Mouse (Mus musculus): Measurements from ENCODE around the gene Egfr. TPM values are rescaled to one million over a fixed set of nuclear protein-coding genes. Genes with fewer than 3 reads are reported as not detected.

The Egfr gene
- total RNA-seq, 2 experiments from 2014 or later, result 19.6 to 22.5 TPM

DNA sequence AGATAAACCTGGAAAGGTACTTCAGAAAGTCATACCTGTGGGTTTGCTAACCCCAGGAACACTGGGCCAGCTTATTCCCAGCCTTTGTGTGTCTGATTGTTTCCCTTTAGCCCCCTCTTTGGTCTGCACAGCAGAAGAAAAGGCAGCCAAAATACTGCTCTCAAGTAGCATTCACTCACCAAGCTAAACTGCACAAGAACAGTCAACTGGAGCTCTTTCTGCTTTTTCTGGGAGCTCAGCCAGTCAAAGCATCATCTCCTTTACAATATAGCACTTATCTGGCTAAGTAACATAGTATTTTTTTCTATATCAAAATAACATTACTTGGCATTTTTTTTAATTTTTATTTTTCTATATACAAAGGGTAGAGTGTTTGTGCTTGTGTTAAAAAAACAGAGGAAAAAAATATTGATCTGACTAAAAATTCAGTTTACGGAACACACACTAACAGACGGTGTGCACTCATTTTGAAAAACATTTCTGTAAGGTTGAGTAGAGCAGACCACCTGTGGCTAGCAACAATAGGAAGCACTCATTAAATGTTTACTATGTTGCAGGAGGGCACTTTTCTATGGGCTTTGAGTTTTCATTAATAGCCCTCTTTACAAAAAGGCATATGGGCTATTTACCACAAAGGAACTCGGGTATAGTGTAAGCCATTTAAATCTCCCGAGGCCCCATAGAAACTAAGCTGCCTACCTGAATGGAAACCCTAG is 72.0 kb downstream of the Egfr start:
- no peak for DNase-seq (ENCODE audit: low spot score in 2 of 2)

DNA sequence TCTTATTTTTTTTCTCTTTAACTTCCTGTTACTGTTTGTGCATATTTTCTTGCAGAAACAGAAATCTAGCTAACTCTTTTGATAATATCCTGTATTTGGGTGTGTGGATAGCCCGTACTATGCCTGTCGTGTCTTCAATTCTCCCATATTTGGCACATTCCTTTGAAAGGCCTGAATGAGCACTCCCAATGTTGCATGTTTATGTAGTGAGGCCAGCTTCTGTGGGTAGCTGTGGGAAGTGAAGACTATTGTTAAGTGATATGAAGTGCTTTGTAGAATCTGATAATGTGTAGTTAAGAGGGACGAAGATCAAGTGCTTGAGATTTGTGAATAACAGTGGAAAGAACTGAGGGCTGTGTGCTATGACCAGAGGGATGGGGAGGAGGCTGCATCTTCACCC is 77.5 kb downstream of the Egfr start:
- no peak for DNase-seq (ENCODE audit: low spot score in 2 of 2)

DNA sequence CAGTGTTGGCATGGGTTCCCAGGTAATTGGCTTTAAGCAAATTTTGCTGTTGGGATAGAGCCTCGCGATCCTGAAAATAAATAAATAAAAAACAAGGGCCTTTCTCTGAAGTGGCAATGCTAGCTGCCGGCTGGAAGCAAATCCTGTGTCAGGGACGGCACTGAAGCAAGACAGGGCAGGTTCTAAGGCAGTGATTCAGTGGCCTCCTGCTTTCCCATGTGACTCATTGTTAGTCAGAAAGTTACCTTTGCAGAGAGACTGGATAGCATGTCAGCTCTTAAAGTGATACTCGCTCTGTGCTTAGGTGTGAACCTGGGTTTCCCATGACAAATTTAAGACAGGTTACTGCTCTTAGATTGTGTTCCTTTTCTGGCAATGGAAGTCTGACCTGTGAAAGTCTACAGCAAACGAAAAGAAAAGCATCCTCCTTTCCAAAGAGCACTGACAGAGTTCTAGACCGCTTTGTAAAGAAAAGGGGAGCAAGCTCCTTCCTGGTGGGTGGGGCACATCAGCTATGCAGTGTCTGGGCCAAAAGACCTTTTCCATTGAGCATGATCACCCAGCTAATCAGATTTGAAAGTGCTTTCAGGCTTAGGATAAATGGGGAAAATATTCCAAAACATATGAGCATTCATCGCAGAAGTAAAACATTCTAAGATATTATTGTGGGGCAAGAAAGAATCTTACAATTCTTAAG is 78.7 kb downstream of the Egfr start:
- DNase-seq (ENCODE audit: low spot score in 2 of 2), result no peak

DNA sequence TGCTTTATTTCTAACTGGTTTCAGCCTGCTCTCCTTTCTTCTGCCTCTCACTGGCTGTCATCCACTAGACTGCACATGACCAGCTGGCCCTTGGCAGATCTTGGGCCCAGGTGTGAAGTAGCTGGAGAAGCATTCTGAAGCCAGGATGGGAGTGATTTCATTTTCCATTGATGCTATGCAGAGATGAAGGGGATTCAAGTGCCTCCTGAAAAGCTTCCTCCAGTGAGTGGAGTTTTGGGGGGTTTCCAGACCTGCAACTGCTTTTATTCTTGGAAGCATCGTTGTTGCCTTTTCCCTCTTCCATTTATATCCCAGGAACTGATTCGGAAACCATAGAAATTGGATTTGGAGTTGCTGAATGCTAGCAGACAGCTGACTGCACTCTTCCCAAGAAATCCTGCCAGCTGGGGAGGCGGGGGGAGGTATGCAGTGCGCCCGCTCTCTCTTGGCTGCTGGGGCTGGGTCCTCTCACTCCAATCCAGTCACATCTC is 80.0 kb downstream of the Egfr start:
- DNase-seq (ENCODE audit: low spot score in 2 of 2), result peak; percentile 60 to 72

DNA sequence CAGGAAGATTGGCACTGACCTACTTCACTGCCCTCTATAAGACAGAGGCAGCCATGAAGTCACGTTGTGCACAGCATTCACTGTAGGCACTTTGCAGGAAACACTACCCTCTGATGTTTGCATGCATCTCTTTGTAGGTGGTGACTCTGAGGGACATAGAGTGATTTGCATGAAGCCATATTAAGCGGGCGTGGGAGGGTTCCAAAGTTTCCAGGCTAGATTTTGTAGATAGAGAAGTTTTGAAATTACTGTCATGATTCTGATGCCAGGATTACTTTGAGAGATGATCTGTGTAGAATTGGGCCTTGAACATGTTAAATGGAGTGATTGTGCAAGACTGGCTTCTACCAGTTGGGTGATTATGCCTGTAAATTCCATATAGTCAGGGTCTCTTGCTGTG is 86.8 kb downstream of the Egfr start:
- no peak for DNase-seq (ENCODE audit: low spot score in 2 of 2)

DNA sequence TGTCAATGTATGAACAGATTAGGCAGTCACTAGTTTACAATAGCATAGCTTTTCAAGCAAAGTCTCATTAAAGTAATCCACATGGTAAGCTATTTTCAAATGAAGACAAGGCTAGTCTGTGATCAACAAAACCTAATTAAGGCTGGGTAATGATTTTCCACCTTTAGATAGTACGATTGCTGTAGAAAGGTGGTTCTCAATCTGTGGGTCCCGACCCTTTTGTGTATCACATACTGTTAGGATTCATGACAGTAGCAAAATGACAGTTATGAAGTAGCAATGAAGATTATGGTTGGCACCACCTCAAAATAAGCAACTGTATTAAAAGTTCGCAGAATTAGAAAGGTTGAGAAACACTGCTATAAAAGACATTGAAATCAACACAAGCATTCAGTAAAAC is 90.9 kb downstream of the Egfr start:
- DNase-seq (ENCODE audit: low spot score in 2 of 2), result no peak

DNA sequence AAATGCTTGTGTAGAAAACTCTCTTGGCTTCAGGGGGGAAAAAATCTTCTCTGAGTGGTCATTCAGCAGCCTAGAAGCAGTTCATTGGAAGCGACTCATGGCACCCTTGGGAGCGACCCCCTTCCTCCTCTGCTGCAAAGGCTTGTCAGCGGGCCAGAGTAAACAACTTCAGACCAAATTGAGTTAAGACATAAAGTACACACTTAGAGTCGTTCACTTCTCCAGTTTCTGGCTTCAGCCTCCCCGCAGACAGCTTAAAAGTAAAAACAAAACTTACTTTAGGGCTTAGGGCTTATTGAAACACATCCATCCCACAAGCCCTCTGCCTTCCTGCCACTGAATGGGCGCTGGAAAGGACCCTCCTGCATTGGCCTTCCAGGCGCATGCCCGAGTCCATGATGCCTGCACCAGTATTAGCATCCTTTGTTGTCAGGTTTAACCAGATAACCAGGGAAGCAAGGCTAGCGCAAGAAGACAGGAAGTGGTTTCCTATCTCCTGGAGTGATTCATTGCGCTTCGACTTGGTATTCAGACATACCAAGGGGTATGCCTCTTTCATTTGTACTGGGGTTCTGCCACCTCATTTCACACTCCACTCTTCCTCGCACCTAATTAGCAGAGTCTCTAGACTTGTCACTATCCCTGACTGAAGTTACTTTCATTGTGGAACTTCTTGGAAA is 92.0 kb downstream of the Egfr start:
- DNase-seq (ENCODE audit: low spot score in 2 of 2), result no peak

DNA sequence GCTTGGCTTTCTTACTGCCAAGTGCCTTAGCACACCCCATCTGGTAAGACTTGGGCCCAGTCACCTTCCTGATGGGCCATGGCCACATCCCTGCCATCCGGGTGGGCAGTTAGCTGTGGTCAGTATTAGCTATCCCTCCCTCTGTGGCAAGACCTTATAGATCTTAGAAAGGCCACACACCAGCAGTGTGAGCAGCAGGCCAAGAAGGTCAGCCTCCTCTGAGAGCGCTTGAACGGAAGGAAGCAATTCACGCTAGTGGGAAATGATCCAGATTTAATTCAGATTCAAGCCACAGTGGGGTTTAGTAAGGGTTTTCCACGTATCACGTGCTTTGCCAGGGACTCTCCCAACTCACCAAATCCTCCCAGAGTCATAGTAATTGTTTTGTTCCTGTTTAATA is 96.9 kb downstream of the Egfr start:
- no peak for DNase-seq (ENCODE audit: low spot score in 2 of 2)

DNA sequence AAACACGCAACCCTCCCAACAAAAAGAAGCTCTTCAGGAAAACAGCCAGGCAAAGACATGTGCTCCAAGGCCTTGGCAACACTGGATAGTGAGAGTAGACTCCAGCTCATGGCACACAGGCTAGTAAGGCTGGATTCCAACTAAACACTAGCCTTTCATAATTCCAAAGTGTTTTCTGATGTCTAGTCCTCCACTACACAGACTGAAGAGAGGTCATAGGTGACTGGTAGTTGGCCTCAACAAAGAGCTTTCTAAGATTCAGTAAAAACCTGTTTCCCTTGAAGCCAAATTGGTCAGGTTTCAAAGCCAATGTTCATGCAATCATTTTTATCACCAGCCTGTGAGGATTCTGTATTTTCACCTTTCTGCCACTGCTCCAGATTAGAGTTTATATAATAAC is 99.4 kb downstream of the Egfr start:
- no peak for DNase-seq (ENCODE audit: low spot score in 2 of 2)

DNA sequence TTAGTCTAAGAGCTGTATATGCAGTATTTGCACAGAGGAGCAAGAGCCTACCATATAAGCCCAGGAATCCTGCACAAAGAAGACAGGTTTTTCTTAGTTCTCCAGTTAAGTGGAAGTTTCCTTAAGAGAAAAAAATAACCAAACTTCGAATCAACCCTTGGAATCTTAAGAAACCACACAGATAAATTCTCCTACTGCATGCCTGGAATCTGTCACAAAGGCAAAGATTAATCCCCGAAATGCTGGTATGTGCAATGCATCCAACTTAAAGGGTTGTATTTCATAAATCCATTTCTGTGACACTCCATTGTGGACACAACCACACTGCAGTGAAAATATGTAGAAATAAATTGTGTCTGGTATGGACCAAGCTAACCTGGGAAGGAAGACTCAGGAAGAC is 102.1 kb downstream of the Egfr start:
- no peak for DNase-seq (ENCODE audit: low spot score in 2 of 2)

DNA sequence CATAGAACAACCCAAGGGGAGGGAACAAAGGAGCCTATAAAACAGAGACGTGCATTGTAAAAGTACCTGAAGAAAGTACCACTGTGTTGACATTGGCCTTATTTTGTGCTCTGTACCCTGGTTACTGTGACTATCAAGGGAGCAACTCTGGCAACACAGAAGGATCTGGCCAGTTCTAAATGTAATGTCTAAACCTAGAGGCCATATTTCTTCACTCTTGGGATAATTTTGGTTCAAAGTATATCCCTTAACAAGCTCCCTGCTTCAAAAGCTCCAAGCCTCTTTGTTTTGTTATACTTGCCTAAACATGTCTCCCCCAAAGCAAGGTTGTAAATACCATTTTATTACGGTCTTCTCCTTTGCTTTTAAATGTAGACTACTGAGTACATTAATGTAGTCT is 105.3 kb downstream of the Egfr start:
- no peak for DNase-seq (ENCODE audit: low spot score in 2 of 2)

DNA sequence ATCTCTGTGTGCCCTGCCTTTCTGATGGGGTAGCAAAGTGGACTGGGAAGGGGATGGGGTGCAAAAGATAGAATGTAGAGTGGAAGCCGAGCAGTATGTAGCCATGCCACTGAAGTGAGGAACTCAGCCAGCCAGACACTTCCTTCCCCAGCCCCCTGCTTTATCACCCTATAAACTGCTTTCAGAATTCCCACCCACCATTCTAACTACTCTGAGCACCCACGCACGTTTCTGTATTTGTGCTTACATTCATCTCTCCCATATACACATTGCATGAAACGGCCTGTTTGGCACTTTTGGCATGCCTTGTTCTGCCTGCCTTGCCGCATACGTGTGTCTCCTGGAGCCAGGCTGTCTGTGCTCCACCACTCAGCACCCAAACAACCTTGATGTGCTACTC is 109.0 kb downstream of the Egfr start:
- DNase-seq (ENCODE audit: low spot score in 2 of 2), result no peak

DNA sequence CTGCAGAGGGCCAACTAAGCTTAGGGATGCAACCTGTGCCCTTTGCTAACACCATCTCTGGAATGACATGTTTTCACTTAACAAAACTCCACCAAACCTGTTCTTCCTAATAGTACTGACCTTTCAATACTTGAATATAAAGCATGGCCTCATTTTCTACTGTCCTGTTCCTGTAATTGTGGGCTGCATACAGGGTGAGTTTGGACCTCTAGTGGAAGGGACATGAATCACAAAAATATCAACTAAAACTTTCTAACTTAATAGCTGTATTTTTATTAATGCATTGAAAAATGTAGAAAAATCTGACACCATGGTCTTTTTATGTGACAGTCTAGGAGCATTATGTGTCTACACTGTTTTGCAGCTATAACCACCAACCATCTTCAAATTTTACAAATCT is 111.5 kb downstream of the Egfr start:
- no peak for DNase-seq (ENCODE audit: low spot score in 2 of 2)

DNA sequence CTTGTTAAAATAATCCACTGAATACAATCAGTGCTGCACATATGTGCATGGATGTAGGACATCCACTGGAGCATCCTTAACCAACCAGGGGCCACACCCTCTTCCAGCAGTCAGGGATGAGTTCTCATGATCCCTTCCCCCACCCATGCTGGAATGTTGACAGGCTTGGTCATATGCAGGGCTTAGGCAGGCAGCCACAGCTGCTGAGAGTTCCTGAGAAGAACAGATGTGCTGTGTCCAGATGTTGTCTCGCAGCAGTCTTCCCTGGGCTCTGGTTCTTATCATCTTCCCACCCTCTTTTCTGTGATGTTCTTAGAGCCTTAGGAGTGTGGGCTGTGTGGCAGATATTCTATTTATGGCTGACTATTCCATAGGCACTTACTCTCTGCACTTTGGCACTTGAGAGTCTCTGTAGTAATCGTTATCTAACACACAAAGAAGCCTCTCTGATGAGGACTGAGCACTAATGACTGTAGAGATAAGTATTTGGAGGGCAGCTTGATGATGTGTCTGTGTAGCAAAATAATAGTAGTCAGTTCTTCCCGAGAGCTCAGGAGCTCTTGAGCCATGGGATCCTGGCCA is 113.1 kb downstream of the Egfr start:
- no peak for DNase-seq (ENCODE audit: low spot score in 2 of 2)

DNA sequence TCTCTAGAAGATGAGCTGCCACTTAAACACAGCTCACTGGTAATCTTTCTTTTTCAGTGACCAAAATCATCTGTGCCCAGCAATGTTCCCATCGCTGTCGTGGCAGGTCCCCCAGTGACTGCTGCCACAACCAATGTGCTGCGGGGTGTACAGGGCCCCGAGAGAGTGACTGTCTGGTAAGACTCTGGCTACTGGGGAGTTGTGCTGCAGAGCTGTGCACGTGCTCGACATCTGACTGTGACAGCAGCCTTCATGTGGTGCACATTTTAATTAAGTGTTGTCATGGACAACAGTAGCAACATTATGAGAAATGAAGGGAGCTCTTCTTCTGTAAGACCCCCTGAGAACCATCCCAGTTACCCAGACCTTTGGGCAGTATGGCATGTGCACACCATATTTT is 116.0 kb downstream of the Egfr start:
- DNase-seq (ENCODE audit: low spot score in 2 of 2), result no peak

DNA sequence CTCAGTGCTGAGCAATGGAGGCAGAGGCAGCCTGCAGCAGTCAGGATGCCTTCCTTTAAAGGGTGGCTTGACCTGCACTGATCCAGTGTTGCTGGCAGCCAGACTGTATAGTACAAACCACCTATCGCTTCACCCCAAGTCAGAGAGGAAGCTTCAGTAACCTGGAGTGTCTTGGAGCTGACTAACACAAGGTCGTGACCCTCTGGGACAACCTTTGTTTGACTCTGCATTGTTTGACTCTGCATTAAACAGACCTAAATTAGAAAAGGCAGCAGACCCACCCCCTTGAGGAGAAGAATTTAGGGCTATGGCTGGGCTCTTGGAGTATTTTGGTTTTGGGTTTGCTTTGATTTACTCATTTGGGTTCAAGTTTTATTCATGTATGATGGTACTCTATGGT is 117.5 kb downstream of the Egfr start:
- no peak for DNase-seq (ENCODE audit: low spot score in 2 of 2)

DNA sequence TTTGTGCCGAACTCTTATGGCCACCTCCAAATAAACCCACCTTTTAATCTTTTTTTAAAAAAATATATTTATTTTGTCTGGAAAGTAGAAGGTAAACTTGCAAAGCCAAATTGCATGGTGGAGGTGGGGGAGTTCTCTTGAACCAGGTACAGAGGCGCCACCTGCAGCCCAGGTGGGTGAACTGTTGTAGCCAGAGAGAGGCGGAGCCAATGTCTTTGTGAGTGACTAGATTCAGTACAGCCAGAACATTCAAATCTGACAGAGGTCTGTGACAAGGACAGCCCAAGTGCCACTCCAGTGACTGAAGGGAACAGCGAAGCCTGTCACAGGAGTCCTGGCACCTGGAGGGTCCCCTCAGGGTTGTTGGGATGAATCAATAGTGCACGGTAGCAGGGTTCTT is 119.1 kb downstream of the Egfr start:
- DNase-seq (ENCODE audit: low spot score in 2 of 2), result no peak

DNA sequence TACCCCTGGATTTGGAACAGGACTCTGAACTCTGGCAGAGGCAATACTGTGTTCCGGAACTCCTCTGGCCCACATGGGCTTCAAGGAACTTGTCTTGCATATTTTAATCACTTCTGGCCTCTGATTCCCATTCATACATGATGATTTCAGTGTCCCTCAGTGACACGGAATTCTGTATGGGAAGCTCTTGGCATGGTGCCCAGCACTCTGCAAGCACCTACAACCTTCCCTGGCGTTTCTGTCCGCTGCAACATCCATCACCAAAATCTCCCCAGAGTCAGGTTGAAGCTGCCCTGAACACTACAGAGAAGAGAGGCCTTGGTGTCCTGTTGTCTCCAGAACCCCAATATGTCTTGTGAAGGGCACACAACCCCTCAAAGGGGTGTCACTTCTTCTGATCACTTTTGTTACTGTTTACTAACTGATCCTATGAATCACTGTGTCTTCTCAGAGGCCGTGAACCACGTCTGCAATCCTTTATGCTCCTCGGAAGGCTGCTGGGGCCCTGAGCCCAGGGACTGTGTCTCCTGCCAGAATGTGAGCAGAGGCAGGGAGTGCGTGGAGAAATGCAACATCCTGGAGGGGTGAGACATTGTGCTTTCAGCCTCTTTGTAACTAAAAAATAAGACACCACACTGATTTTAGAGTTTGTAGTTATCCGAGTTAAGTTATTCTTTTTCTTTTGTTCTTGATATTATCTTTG is 125.8 kb downstream of the Egfr start:
- no peak for DNase-seq (ENCODE audit: low spot score in 2 of 2)

DNA sequence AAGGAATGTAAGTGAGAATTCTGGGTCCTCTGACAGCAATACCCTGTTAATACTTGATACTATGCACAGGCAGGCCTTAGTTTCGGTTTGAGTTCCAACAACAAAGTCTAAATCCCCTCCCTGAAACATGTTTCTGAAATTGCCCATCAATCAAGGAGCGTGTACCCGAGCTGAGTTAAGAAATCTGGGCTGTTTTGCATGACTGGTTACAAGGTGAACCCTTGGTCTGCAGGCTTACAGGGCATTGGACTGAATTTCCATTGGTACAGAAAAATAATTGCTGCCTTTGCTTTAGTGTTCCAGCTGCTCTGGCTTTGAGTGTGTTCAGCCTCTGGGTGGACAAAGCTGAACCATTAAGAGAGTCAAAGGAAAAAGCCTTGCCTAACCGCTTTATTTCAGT is 129.9 kb downstream of the Egfr start:
- DNase-seq (ENCODE audit: low spot score in 2 of 2), result no peak

DNA sequence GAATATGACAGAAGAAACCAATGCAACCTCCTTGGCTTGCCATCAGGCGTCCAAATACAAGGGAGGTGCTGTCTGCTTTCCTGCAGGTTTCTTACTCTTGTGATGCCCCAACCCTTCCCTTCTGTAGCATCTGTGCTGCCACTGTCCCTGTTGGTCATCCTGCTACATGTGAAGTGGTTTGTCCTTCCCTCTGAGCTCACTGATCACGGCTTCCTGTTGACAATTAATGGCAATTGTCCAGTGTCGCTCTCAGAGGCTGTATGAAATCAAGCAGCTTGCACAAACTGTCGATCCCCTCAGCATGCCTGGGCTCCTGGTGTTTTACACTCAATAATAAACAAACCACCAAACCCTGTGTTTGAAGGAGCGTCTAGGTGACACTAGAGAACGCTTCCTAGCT is 134.1 kb downstream of the Egfr start:
- DNase-seq (ENCODE audit: low spot score in 2 of 2), result no peak

DNA sequence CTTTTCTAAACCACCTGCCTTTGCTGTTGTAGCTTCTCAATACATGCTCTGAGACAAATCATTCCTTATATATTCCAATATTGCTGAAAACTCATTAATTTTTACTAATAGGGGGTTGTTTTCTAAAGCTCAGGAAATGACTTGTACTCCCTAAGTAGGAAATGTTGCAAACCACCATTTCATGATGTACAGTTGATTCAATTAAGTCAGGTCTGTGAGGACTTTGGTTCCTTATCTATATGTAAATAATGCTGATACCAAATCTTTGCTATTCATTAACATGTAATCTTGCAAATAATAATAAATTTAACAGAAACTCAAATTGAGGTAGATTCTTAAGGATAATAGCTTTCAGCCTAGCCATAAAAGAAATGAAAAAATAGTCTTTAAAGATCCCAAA is 136.1 kb downstream of the Egfr start:
- DNase-seq (ENCODE audit: low spot score in 2 of 2), result no peak

Data from layer of hippocampus, postnatal 10 days (tissue).